Mouse (Mus musculus): ENCODE measurements around the gene Rps27rt.

GRCm38 (mm10) chr9:114995250-114995649 is 12.7 kb upstream of the Rps27rt start:
- no peak for TF ChIP-seq CTCF (IDR thresholded peaks at IDR 0.05; ENCODE audit: low read depth, low read length)
- no peak for TF ChIP-seq POLR2A (IDR thresholded peaks at IDR 0.05; ENCODE audit: extremely low read depth, insufficient read depth, low read length)
